Mouse (Mus musculus): ENCODE results near the gene Gtf2h4.

DNA sequence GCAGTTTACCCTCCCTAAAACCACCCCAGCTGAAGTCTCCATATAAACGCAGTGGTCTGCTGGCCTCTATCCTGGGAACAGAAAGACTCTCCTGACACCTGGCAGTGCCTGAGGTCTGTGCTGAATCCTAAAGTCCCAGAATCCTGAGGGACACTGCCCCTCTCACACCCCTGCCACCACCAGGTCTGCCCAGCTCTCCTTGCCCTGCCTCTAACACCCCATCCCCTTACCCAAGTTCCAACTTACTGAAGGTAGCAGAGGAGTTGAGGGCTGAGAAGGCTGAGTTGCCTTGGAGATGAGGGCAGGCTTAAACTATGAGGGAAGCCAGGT is 23.9 kb upstream of the Gtf2h4 start:
- TF ChIP-seq POLR2A (IDR thresholded peaks at IDR 0.05; ENCODE audit: extremely low read depth, insufficient read depth, low read length) (no peak), CTCF (IDR thresholded peaks at IDR 0.05; ENCODE audit: extremely low read depth, insufficient read depth, low read length) (no peak)

All from cortical plate, adult 2 months (tissue).